Mouse (Mus musculus) liver, postnatal 0 days (tissue): ENCODE measurements around the gene Vmn1r169. TPM values are rescaled to one million over a fixed set of nuclear protein-coding genes. Genes with fewer than 3 reads are reported as not detected.
"Not testable (repeated sequence)": the region's sequence is repeated elsewhere in the genome, so short reads cannot be mapped to it uniquely, and the experiment has no call there.

Experiments used
- ATAC-seq: fragments of 200-750 bp; cut with Nextera tagmentation; 2 replicates; pipeline ENCODE4 v1.8.0; 2017; ENCODE audit warnings: mild to moderate bottlenecking, moderate library complexity
- DNase-seq: peaks from one replicate; pipeline ENCODE4 v3.0.0-alpha.2; 2016
- H3K27ac ChIP-seq: fragments of 300-500 bp; sonication (generic); 2 replicates; pipeline ENCODE4 v1.5.1; 2014; ENCODE audit warnings: antibody characterized with exemption, moderate library complexity, mild to moderate bottlenecking, low read depth
- H3K27me3 ChIP-seq: fragments of 300-500 bp; sonication (generic); 2 replicates; pipeline ENCODE4 v1.6.1; 2014; ENCODE audit warnings: low read length, control low read depth, mixed read lengths; ENCODE audit not compliant: insufficient read depth
- H3K36me3 ChIP-seq: fragments of 300-500 bp; sonication (generic); replicated peaks from 2 replicates; pipeline ENCODE4 v1.6.1; 2014; ENCODE audit warnings: mild to moderate bottlenecking, control low read depth, low read length, moderate library complexity, mixed read lengths; ENCODE audit not compliant: insufficient read depth
- H3K4me1 ChIP-seq: fragments of 300-500 bp; sonication (generic); 2 replicates; pipeline ENCODE4 v1.6.1; 2014; ENCODE audit warnings: antibody characterized with exemption, mild to moderate bottlenecking, control low read depth; ENCODE audit not compliant: insufficient read depth
- H3K4me2 ChIP-seq: fragments of 300-500 bp; sonication (generic); 2 replicates; pipeline ENCODE4 v1.6.1; 2014; ENCODE audit warnings: low read depth, mild to moderate bottlenecking, low read length, moderate library complexity, mixed read lengths
- H3K4me3 ChIP-seq: fragments of 300-500 bp; sonication (generic); 2 replicates; pipeline ENCODE4 v1.5.1; 2014; ENCODE audit warnings: low read depth, low read length
- H3K9ac ChIP-seq: fragments of 300-500 bp; sonication (generic); replicated peaks from 2 replicates; pipeline ENCODE4 v1.6.1; 2014; ENCODE audit warnings: mild to moderate bottlenecking, moderate library complexity
- H3K9me3 ChIP-seq: fragments of 300-500 bp; sonication (generic); 2 replicates; pipeline ENCODE4 v1.6.1; 2016; ENCODE audit warnings: mild to moderate bottlenecking, control low read depth, low read length, mixed read lengths
- WGBS: fragments of 180-500 bp; shearing (Covaris S2); extraction: QIAGEN DNeasy Blood & Tissue Kit; methylation state at CpG from one replicate; pipeline ENCODE4 v1.1.7; 2014; ENCODE audit not compliant: insufficient replicate concordance; 5-methylcytosine and 5-hydroxymethylcytosine counted together
- polyA plus RNA-seq: library from polyadenylated mRNA; unstranded; fragments of >200 nt; fragmentation: Nextera tagmentation; extraction: Ambion mirVana; gene quantifications from 2 replicates; pipeline ENCODE4 v1.2.1, GENCODE M21; 2015

Vmn1r169 gene
- not detected in 2 replicates for polyA plus RNA-seq

DNA sequence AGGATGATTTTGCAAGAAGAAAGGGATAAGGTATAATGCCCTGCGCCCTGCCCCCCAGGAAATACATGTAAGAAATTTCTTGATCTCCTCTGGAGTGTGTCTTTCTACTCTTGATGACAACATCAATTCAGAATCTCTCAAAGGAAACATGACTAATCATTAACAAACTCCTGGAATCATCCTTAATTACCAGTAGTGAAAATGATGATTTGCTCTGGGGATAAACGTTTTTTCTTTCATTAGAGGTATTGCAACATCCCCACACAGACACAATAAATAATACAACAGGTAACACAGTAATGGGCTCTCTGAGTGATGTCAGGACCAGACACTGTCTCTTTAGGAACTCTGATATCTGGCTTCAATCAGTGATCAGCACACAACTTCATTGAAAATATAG, at the start of gene Vmn1r169:
Gene Vmn1r169 (plus strand): TSS at position 301 of the 400 bp plus-strand sequence.
- WGBS: 61% methylated on average over 1 of the region's 2 CpGs
- H3K9me3 ChIP-seq, H3K27me3 ChIP-seq, H3K9ac ChIP-seq, H3K27ac ChIP-seq, H3K4me3 ChIP-seq, H3K36me3 ChIP-seq, H3K4me1 ChIP-seq, DNase-seq, ATAC-seq, H3K4me2 ChIP-seq: not testable (repeated sequence)

DNA sequence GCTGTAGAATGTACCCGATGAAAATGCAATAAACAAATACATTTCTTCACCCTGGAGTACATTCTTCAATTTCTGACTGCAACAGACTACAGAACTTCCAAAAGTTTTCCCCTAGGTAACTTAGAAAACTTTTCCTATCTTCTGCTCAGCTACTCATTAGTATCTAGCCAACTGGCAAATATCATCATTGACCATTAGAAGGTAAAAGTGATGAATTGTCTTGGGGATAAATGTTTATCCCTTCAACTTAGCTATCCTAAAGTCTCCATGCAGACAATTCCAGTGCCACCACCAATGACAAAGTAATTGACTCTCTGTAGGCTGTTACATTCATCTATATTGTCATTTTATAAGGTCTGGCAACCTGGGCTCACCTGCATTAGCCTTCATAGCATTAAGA, 35.9 kb upstream of the Vmn1r169 start, which contains the start of gene Vmn1r168:
Gene Vmn1r168 (plus strand): TSS at position 301 of the 400 bp plus-strand sequence.
- not testable (repeated sequence) for H3K9ac ChIP-seq, ATAC-seq, H3K9me3 ChIP-seq, H3K27me3 ChIP-seq, H3K4me3 ChIP-seq, H3K36me3 ChIP-seq, H3K4me2 ChIP-seq, H3K4me1 ChIP-seq, DNase-seq, H3K27ac ChIP-seq
- WGBS: no CpG with 5 or more reads among the region's 1 CpGs

DNA sequence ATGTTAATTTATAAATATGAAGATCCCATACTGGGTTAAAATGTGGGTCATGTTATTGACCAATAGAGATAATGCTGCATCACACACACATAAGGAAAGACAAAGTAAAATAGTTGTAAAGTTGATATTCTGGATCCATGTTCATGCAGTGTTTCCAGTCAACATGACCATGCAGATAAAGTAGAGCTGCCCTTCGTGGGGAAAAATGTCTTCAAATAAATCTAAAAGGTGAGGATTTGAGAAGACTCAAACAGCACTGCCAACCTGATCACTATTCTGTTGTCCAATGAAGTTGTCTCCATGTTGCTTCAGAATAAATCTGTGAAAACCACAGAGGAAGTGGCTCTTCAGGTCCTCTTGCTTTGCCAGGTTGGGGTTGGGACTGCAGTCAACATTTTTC, 30.5 kb downstream of the Vmn1r169 start, which contains the start of gene Vmn1r170:
Gene Vmn1r170 (plus strand): TSS at position 301 of the 400 bp plus-strand sequence.
- not testable (repeated sequence) for H3K4me2 ChIP-seq, H3K9me3 ChIP-seq, H3K4me3 ChIP-seq, H3K36me3 ChIP-seq, H3K9ac ChIP-seq, ATAC-seq, H3K4me1 ChIP-seq, DNase-seq, H3K27ac ChIP-seq, H3K27me3 ChIP-seq
- 28% methylated on average over 1 of the region's 1 CpGs for WGBS

Other genes starting within 250 kb of the Vmn1r169 start
- gene Nlrp5, start 189.6 kb upstream of the Vmn1r169 start, polyA plus RNA-seq: not detected in 2 replicates
- gene Vmn1r167, start 68.3 kb upstream of the Vmn1r169 start, polyA plus RNA-seq: not detected in 2 replicates
- not detected in 2 replicates for gene Vmn1r168, start 35.8 kb upstream of the Vmn1r169 start, polyA plus RNA-seq
- not detected in 2 replicates for gene Vmn1r170, start 30.6 kb downstream of the Vmn1r169 start, polyA plus RNA-seq
- not detected in 2 replicates for gene Vmn1r171, start 55.2 kb downstream of the Vmn1r169 start, polyA plus RNA-seq
- gene Vmn1r172, start 82.8 kb downstream of the Vmn1r169 start, polyA plus RNA-seq: not detected in 2 replicates
- gene Vmn1r173, start 125.2 kb downstream of the Vmn1r169 start, polyA plus RNA-seq: not detected in 2 replicates
- not detected in 2 replicates for gene Vmn1r174, start 176.7 kb downstream of the Vmn1r169 start, polyA plus RNA-seq
- gene Vmn1r175, start 235.1 kb downstream of the Vmn1r169 start, polyA plus RNA-seq: not detected in 2 replicates